Mouse (Mus musculus): ENCODE results near the gene Rcsd1.

Rcsd1 gene

GRCm38 (mm10) chr1:165709629-165710256 lies at the start of gene Rcsd1:
Gene Rcsd1 (minus strand): TSS chr1:165709757.
- ATAC-seq (ENCODE audit: insufficient number of reproducible peaks, low FRiP score, low TSS enrichment), result no peak

GRCm38 (mm10) chr1:165755194-165755593 lies 45.6 kb upstream of the Rcsd1 start:
- ATAC-seq (ENCODE audit: insufficient number of reproducible peaks, low FRiP score, low TSS enrichment), result no peak

GRCm38 (mm10) chr1:165754205-165754604 lies 44.6 kb upstream of the Rcsd1 start:
- ATAC-seq (ENCODE audit: insufficient number of reproducible peaks, low FRiP score, low TSS enrichment), result no peak

DNA sequence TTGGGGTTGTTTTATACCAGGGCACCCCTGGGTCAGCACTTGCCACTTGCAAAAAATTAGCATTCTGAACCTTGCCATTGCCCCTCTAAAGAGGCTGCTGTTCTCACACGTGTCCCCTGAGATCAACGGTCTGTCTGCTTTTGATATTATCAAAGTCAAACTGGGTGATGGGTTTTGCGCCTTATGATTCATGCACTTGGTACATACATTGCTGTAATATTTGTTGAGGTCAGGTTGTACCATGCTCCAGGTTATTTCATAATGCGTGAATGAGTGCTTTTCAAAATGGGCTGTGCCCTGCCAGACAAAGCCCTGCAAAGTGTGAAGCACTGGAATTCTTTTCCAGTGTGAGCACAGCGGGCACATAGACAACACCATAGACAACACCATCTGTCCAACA lies 42.3 kb upstream of the Rcsd1 start:
- no peak for ATAC-seq (ENCODE audit: insufficient number of reproducible peaks, low FRiP score, low TSS enrichment)

GRCm38 (mm10) chr1:165751142-165751541 lies 41.6 kb upstream of the Rcsd1 start:
- no peak for ATAC-seq (ENCODE audit: insufficient number of reproducible peaks, low FRiP score, low TSS enrichment)

DNA sequence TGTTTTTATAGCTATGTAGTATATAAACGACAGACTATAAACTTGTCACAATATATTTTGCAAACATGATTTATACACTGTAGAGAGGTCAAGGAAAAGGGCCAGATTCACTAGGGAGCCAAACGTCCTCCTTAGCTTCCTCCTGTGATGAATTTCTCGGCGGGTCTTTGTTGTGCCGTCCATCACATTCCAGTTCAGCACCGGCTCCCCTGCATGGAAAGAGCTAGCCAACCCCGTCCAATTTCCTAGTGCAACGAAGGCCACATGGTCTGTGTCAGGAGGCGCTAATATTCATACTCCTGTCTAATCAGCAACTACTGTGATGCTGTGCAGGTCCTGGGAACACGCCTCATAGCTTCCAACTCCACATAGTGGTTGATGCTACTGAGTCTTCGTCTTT lies 38.5 kb upstream of the Rcsd1 start:
- no peak for ATAC-seq (ENCODE audit: insufficient number of reproducible peaks, low FRiP score, low TSS enrichment)

DNA sequence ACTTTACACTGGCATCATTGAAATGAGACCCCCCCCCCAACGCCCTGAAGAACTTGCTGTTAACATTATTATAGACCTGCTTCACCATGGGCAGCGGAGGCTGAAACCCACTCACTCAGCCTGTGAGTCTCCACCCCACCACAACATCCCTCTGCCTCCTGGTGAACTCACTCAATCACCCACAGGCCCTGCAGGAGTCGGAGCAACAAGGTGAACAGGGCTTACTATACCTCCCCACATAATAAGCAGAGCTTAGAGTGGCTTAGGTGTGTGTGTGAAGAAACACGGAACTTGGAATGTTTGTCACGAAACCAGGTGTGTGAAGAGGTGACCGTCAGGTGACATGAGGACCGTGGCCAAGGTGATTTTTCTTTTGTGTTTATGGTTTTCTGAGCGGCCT lies 32.4 kb upstream of the Rcsd1 start:
- no peak for ATAC-seq (ENCODE audit: insufficient number of reproducible peaks, low FRiP score, low TSS enrichment)

DNA sequence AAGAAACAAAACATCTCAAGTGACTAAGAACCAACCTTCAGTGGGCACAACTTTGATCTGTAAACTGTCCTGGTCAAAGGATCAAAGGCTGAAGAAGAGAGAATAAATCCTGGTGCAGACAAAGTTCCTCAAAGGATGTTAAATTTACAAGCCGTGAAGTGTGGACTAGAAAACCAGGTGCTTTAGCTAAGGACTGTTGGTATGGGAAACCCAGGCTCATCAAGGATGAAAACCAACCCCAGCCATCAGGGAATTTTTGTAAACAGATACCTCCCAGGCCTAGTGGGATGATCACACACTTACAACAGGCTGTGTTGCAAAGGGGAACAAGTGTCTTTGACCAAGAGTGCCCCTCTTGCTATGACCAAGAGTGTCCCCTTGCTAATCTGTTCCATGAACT lies 29.4 kb upstream of the Rcsd1 start:
- no peak for ATAC-seq (ENCODE audit: insufficient number of reproducible peaks, low FRiP score, low TSS enrichment)

DNA sequence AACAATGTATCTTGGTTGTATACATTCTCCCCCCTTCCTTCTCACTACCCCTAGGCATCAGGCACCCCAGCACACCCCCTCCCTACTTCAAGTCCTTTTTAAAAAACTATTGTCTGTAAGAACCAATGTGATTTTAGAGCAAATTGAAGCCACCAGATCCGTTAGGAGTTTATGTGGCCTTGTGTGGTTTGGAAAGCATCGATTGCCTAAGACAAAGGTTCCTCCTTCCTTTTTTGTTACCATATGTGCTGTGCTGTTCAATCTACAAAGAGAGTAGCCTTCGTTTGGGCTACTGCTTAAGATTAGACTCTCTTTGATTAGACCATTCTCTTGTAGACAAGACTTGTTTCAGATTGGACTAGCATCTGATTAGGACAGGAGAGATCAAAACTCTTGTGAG lies 28.3 kb upstream of the Rcsd1 start:
- ATAC-seq (ENCODE audit: insufficient number of reproducible peaks, low FRiP score, low TSS enrichment), result no peak

- ATAC-seq (ENCODE audit: insufficient number of reproducible peaks, low FRiP score, low TSS enrichment), result no peak
Measured at GRCm38 (mm10) chr1:165737451-165737850, 27.9 kb upstream of the Rcsd1 start.

- ATAC-seq (ENCODE audit: insufficient number of reproducible peaks, low FRiP score, low TSS enrichment), result peak; percentile 87
Measured at GRCm38 (mm10) chr1:165735826-165736818, 26.6 kb upstream of the Rcsd1 start.

DNA sequence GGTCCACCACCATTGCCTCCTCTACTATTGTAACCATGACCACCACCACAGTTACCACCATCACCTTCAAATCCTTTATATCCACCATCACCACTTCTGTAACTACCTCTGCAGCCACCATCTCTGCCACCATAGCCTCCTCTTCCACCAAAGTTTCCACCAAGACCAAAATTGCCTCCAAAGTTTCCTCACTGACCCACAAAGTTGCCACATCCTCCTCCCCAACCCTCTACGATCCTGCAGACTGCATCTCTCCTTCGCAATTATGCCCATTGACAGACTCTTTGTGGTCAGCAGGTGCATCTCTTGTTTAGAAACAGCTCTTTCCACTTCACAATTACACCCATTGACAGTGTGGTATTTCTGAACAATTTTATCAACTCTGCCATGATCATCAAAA lies 25.3 kb upstream of the Rcsd1 start:
- no peak for ATAC-seq (ENCODE audit: insufficient number of reproducible peaks, low FRiP score, low TSS enrichment)

GRCm38 (mm10) chr1:165731553-165731952 lies 22.0 kb upstream of the Rcsd1 start:
- ATAC-seq (ENCODE audit: insufficient number of reproducible peaks, low FRiP score, low TSS enrichment), result no peak

GRCm38 (mm10) chr1:165730129-165730528 lies 20.6 kb upstream of the Rcsd1 start:
- ATAC-seq (ENCODE audit: insufficient number of reproducible peaks, low FRiP score, low TSS enrichment), result no peak

DNA sequence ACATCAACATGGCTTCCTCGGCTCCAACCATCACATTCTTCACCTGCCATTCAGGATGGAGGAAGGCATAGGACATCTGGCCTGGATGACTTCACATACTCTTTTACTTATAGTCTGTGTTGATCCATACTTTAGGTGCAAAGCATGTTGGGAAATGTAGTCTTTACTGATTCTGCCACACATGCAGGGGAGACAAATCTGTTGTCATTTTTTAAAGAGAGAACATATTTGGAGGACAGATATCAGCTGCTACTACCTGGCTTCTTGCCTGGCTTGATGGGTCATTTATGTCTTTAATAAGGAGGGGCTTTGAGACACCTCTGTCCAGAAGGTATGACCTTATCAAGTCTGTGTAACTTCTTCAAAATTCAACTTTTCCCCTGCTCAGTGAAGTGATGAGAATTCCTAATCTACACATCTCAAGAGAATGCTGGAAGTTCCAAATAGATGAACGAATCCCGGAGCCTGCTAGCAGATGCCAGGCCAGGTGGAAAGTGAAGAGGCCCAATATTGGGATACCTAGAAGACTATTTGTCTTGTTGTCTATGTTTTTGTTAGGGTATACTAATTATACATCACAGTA lies 18.6 kb upstream of the Rcsd1 start:
- ATAC-seq (ENCODE audit: insufficient number of reproducible peaks, low FRiP score, low TSS enrichment), result no peak

DNA sequence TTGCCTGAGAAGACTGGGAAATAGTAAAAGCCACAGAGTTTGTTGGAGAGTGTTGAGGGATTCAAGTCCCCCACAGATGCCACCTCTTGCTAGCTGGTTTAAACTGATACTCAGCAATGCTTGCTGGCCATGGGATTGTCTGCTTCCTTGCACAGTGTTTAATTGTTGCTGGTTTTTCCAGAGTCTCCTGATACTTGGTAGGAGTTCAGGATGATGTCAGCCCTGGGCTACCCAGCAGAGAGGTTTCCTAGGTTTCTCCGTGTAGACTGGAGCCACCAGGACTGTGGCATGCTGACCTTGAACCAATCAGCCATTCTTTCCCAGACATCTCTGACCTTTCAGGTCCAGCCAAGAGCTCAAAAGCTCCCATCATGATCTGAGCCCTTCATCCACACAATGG lies 17.4 kb upstream of the Rcsd1 start:
- no peak for ATAC-seq (ENCODE audit: insufficient number of reproducible peaks, low FRiP score, low TSS enrichment)

DNA sequence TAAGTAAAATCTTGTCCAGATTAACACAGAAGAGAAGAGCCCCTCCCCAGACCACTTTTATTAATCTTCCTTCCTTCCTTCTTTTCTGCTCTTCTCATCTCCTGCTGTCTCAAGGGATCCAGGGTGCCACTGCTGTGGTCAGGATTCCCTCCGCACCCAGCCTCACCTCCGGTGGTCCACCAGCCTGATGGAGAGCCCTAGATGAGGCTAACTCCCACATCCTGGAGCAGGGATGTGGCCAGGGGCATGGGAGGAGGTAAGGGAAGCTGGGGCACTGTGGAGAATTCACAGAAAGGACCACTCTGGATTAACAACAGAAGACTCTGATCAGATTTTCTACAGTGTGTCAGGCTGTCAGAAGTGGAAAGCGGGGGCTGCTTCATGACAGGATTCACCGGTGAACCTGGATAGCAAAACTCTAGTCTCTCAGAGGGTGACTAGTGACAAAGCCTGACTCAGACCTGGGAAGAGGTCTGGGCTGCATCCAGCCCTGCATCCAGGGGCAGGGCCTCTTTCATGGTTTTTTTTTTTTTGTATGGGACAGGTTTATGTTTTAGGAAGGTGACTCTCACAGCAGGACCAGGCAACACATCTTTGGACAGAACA lies 15.6 kb upstream of the Rcsd1 start:
- no peak for ATAC-seq (ENCODE audit: insufficient number of reproducible peaks, low FRiP score, low TSS enrichment)

- no peak for ATAC-seq (ENCODE audit: insufficient number of reproducible peaks, low FRiP score, low TSS enrichment)
Measured at GRCm38 (mm10) chr1:165724219-165725033, 14.9 kb upstream of the Rcsd1 start.

GRCm38 (mm10) chr1:165722531-165723123 lies 13.1 kb upstream of the Rcsd1 start:
- no peak for ATAC-seq (ENCODE audit: insufficient number of reproducible peaks, low FRiP score, low TSS enrichment)

All from cerebellum, adult (tissue).